29 mouse cellular contexts compared by ENCODE assay signal in genomic region chr10:25154225-25154624, GRCm38 (mm10).
A peak's percentile ranks its signal among the peaks of the same experiment; 100 is the strongest.
DNase-seq lines count a peak whose midpoint lies in the region; ATAC-seq and TF ChIP-seq lines count a peak whose summit lies in the region.
"Had no signal": no experiment of that assay in that cellular context is flagged by ENCODE, and none has a peak within 500 bp of the region (broad histone marks: within the 10 kb centered on the region; RNA-seq: fewer than 3 reads in every experiment).

No protein-coding gene starts in this region.

- H3K4me3 ChIP-seq in liver, postnatal 0 days (ENCODE audit: low read depth, low read length), result no peak overlapping the region
- no peak overlapping the region for H3K4me3 ChIP-seq in liver, embryonic 11.5 days (ENCODE audit: low read depth, low read length)
- H3K4me3 ChIP-seq: embryonic facial prominence, embryonic 10.5 days; embryonic facial prominence, embryonic 13.5 days; erythroblast, embryonic 14.5 days; forebrain, embryonic 12.5 days; forebrain, embryonic 15.5 days; heart, embryonic 12.5 days; heart, embryonic 15.5 days; hindbrain, embryonic 13.5 days; intestine, embryonic 15.5 days had no signal

- peak; percentile 64 for DNase-seq in embryo, embryonic 10 days (ENCODE audit: low spot score)
- no peak for DNase-seq in embryo, embryonic 11 days
- peak; percentile 48 for DNase-seq in liver, postnatal 0 days
- no peak for DNase-seq in liver, embryonic 11.5 days (ENCODE audit: low spot score)
- DNase-seq in embryo, embryonic 10.5 days (ENCODE audit: low spot score), result peak; percentile 30
- DNase-seq in kidney, postnatal 25 days, result no peak
- DNase-seq: adrenal gland, postnatal 10 days; B cell, adult 2 months; cerebellum, adult 11 months; cerebellum, adult 2 months; cerebellum, adult 9-11 months; cerebellum, postnatal 25 days; gastrocnemius, postnatal 25 days; heart, adult 18-20 months; heart, postnatal 10 days; heart, postnatal 4 days had no signal

- H3K4me1 ChIP-seq in liver, postnatal 0 days (ENCODE audit: insufficient read depth), result peaks cover 8% of the 10 kb centered on the region
- H3K4me1 ChIP-seq in liver, embryonic 11.5 days (replicated peaks; ENCODE audit: control insufficient read depth, insufficient read depth, low read length), result no peaks in the 10 kb centered on the region
- H3K4me1 ChIP-seq: embryonic facial prominence, embryonic 13.5 days; forebrain, embryonic 12.5 days; forebrain, embryonic 15.5 days; heart, embryonic 12.5 days; heart, embryonic 15.5 days; hindbrain, embryonic 13.5 days; intestine, embryonic 15.5 days had no signal

- no peak for TF ChIP-seq CTCF in liver, postnatal 0 days (IDR thresholded peaks at IDR 0.05; ENCODE audit: low read depth)

- H3K27ac ChIP-seq in liver, postnatal 0 days (ENCODE audit: low read depth), result no peak overlapping the region
- H3K27ac ChIP-seq in liver, embryonic 11.5 days (ENCODE audit: low read depth, low read length), result no peak overlapping the region
- H3K27ac ChIP-seq: embryonic facial prominence, embryonic 10.5 days; embryonic facial prominence, embryonic 13.5 days; forebrain, embryonic 12.5 days; forebrain, embryonic 15.5 days; heart, embryonic 15.5 days; hindbrain, embryonic 13.5 days; intestine, embryonic 15.5 days had no signal

- no peaks in the 10 kb centered on the region for H3K27me3 ChIP-seq in liver, postnatal 0 days (ENCODE audit: insufficient read depth, low read length)
- no peaks in the 10 kb centered on the region for H3K27me3 ChIP-seq in liver, embryonic 11.5 days (replicated peaks; ENCODE audit: control insufficient read depth, insufficient read depth, low read length)
- H3K27me3 ChIP-seq: CH12.LX; embryonic facial prominence, embryonic 13.5 days; forebrain, embryonic 12.5 days; forebrain, embryonic 15.5 days; heart, embryonic 12.5 days; heart, embryonic 15.5 days; hindbrain, embryonic 13.5 days; intestine, embryonic 15.5 days had no signal

- no peaks in the 10 kb centered on the region for H3K36me3 ChIP-seq in liver, postnatal 0 days (replicated peaks; ENCODE audit: insufficient read depth, low read length)
- no peaks in the 10 kb centered on the region for H3K36me3 ChIP-seq in liver, embryonic 11.5 days (ENCODE audit: control insufficient read depth, insufficient read depth, low read length)
- H3K36me3 ChIP-seq: embryonic facial prominence, embryonic 10.5 days; embryonic facial prominence, embryonic 13.5 days; forebrain, embryonic 12.5 days; forebrain, embryonic 15.5 days; G1E; heart, embryonic 12.5 days; heart, embryonic 15.5 days; hindbrain, embryonic 13.5 days; intestine, embryonic 15.5 days had no signal

- H3K9me3 ChIP-seq in liver, postnatal 0 days (ENCODE audit: low read length), result no peaks in the 10 kb centered on the region
- H3K9me3 ChIP-seq in liver, embryonic 11.5 days (ENCODE audit: control insufficient read depth, low read length), result no peaks in the 10 kb centered on the region
- H3K9me3 ChIP-seq: embryonic facial prominence, embryonic 10.5 days; embryonic facial prominence, embryonic 13.5 days; forebrain, embryonic 12.5 days; forebrain, embryonic 15.5 days; heart, embryonic 12.5 days; heart, embryonic 15.5 days; hindbrain, embryonic 13.5 days; intestine, embryonic 15.5 days had no signal

- H3K4me2 ChIP-seq in liver, postnatal 0 days (ENCODE audit: low read depth, low read length), result no peak overlapping the region
- no peak overlapping the region for H3K4me2 ChIP-seq in liver, embryonic 11.5 days
- H3K4me2 ChIP-seq: embryonic facial prominence, embryonic 13.5 days; forebrain, embryonic 12.5 days; forebrain, embryonic 15.5 days; heart, embryonic 12.5 days; heart, embryonic 15.5 days; hindbrain, embryonic 13.5 days; intestine, embryonic 15.5 days had no signal

- no peak overlapping the region for H3K9ac ChIP-seq in liver, postnatal 0 days (replicated peaks)
- no peak overlapping the region for H3K9ac ChIP-seq in liver, embryonic 11.5 days (ENCODE audit: low read depth, low read length)
- H3K9ac ChIP-seq: embryonic facial prominence, embryonic 13.5 days; forebrain, embryonic 12.5 days; forebrain, embryonic 15.5 days; heart, embryonic 12.5 days; heart, embryonic 15.5 days; hindbrain, embryonic 13.5 days; intestine, embryonic 15.5 days had no signal

- WGBS in liver, postnatal 0 days (ENCODE audit: insufficient replicate concordance), result 64% methylated on average over 6 of the region's 6 CpGs
- 78% methylated on average over 6 of the region's 6 CpGs for WGBS in liver, embryonic 11.5 days

- no peak for TF ChIP-seq EP300 in liver, postnatal 0 days (IDR thresholded peaks at IDR 0.05; ENCODE audit: low read depth)

- peak; percentile 54 for ATAC-seq in liver, postnatal 0 days
- no peak for ATAC-seq in liver, embryonic 11.5 days (replicated peaks; ENCODE audit: low FRiP score)
- ATAC-seq in activated CD4-positive, CD25-positive, alpha-beta regulatory T cell, adult 4 months, result no peak
- ATAC-seq: forebrain, embryonic 15.5 days; hindbrain, embryonic 16.5 days; intestine, embryonic 15.5 days had no signal

Comparison
In these comparisons a context has a peak if more than half of its experiments do, and no peak if none do; other contexts are left out.
1. DNase-seq: peak in embryo, embryonic 10 days (single experiment), liver, postnatal 0 days (single experiment) and embryo, embryonic 10.5 days (single experiment); none in embryo, embryonic 11 days (single experiment), liver, embryonic 11.5 days (single experiment) and kidney, postnatal 25 days (0 of 2).